Mouse (Mus musculus): ENCODE results near the gene Col15a1. TPM values are rescaled to one million over a fixed set of nuclear protein-coding genes. Genes with fewer than 3 reads are reported as not detected.
A peak's percentile ranks its signal among the peaks of the same experiment; 100 is the strongest.

Col15a1 gene
- total RNA-seq, 2 experiments from 2014 or later = 6.1 to 6.7 TPM

- DNase-seq (ENCODE audit: extremely low spot score in 1 of 2, low spot score in 2 of 2) = no peak
- no peak for TF ChIP-seq CTCF (IDR thresholded peaks at IDR 0.05)
- intact Hi-C loops (cut with DNase I) = no loop called here
- no peak overlapping the region for H3K4me3 ChIP-seq
- no peak overlapping the region for H3K27ac ChIP-seq
Measured at GRCm38 (mm10) chr4:47313710-47314410, 105.9 kb downstream of the Col15a1 start.

- TF ChIP-seq CTCF (IDR thresholded peaks at IDR 0.05) = no peak
- no peak overlapping the region for H3K4me3 ChIP-seq
- intact Hi-C loops (cut with DNase I) = no loop called here
- no peak overlapping the region for H3K27ac ChIP-seq
- DNase-seq (ENCODE audit: extremely low spot score in 1 of 2, low spot score in 2 of 2) = no peak
Measured at GRCm38 (mm10) chr4:47315458-47315857, 107.5 kb downstream of the Col15a1 start.

- intact Hi-C loops (cut with DNase I) = no loop called here
- no peak for TF ChIP-seq CTCF (IDR thresholded peaks at IDR 0.05)
- H3K4me3 ChIP-seq = no peak overlapping the region
- no peak for DNase-seq (ENCODE audit: extremely low spot score in 1 of 2, low spot score in 2 of 2)
- peak overlapping the region; percentile 40; the same call in 1 of the 2 replicates for H3K27ac ChIP-seq
Measured at GRCm38 (mm10) chr4:47316432-47316831, 108.5 kb downstream of the Col15a1 start.

GRCm38 (mm10) chr4:47319561-47320321, 111.8 kb downstream of the Col15a1 start:
- H3K4me3 ChIP-seq = no peak overlapping the region
- no peak for DNase-seq (ENCODE audit: extremely low spot score in 1 of 2, low spot score in 2 of 2)
- no peak for TF ChIP-seq CTCF (IDR thresholded peaks at IDR 0.05)
- H3K27ac ChIP-seq = no peak overlapping the region
- intact Hi-C loops (cut with DNase I) = no loop called here

- TF ChIP-seq CTCF (IDR thresholded peaks at IDR 0.05) = no peak
- no peak for DNase-seq (ENCODE audit: extremely low spot score in 1 of 2, low spot score in 2 of 2)
- no peak overlapping the region for H3K27ac ChIP-seq
- no peak overlapping the region for H3K4me3 ChIP-seq
- intact Hi-C loops (cut with DNase I) = no loop called here
Measured at GRCm38 (mm10) chr4:47322315-47322714, 114.4 kb downstream of the Col15a1 start.

DNA sequence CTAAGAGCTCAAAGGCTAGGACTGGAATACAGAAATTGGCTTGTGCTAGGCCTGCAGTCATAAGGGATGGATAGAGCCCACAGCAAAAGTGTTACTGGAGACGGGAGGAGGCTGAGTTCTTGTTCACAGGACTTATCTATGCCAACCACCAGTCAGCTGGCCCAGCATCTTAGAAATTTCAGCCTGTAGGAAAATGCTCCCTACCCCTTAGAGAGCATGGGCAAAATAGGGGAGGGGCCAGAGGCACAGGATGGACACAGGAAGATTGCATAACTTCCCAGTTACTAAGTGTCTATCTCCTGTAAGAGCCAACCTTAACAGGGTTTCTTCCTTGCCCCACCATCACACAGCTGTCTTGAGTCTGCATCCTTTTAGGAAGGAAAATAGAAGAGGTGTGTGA, 116.2 kb downstream of the Col15a1 start:
- Histone ChIP-seq H3K27ac (no peak overlapping the region), H3K4me3 (no peak overlapping the region)
- TF ChIP-seq CTCF (IDR thresholded peaks at IDR 0.05) = no peak
- intact Hi-C loops (cut with DNase I) = no loop called here
- DNase-seq (ENCODE audit: extremely low spot score in 1 of 2, low spot score in 2 of 2) = no peak

GRCm38 (mm10) chr4:47327782-47328181, 119.8 kb downstream of the Col15a1 start:
- intact Hi-C loops (cut with DNase I) = no loop called here
- DNase-seq (ENCODE audit: extremely low spot score in 1 of 2, low spot score in 2 of 2) = no peak
- no peak overlapping the region for H3K27ac ChIP-seq
- H3K4me3 ChIP-seq = no peak overlapping the region
- no peak for TF ChIP-seq CTCF (IDR thresholded peaks at IDR 0.05)

DNA sequence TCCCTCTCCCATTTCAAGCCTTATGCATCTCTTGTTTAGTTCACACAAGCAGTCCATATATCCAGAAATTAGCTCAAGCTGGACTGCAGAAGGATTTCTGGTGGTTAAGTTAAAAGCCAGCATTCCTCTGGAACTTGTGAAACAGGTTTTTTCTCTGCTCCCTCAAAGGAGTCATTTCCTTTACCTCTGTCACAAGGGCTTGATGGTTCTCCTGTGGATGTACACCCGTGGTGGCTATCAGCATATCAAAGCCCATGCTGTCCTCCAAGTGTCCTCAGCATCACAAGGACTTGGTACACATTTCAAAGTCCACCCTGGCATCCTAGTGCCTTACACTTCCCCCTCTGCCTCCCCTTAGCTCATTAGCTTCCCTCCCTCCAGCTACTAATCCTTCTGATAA, 121.3 kb downstream of the Col15a1 start:
- no peak overlapping the region for H3K27ac ChIP-seq
- DNase-seq (ENCODE audit: extremely low spot score in 1 of 2, low spot score in 2 of 2) = no peak
- TF ChIP-seq CTCF (IDR thresholded peaks at IDR 0.05) = no peak
- intact Hi-C loops (cut with DNase I) = no loop called here
- H3K4me3 ChIP-seq = no peak overlapping the region

GRCm38 (mm10) chr4:47330378-47331052, 122.6 kb downstream of the Col15a1 start:
- DNase-seq (ENCODE audit: extremely low spot score in 1 of 2, low spot score in 2 of 2) = no peak
- no peak for TF ChIP-seq CTCF (IDR thresholded peaks at IDR 0.05)
- no peak overlapping the region for H3K27ac ChIP-seq
- H3K4me3 ChIP-seq = no peak overlapping the region
- intact Hi-C loops (cut with DNase I) = no loop called here

DNA sequence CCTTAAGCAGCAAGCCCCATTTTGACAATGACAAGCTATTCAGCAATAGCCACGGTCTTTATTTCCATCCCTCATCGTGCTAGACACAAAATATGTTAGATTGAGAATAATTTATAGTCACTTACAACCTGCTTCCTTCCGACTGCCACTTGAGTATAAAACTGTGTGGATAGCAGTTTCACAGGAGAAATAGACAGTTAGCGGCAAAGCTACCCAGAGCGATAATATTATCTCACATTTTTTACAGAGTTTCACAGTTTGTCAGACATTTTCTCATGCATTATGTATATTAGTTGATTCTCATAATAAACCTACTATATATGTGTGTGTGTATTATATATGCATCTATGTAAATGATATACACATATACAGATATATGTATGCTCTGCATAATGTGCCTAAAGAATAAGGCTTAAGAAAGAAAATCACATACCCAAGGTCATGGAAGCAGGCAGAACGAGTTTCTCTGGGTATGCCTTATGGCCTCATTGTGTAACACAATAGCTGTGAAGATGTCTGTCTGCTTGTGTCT, 124.9 kb downstream of the Col15a1 start:
- no peak overlapping the region for H3K4me3 ChIP-seq
- no peak for TF ChIP-seq CTCF (IDR thresholded peaks at IDR 0.05)
- no peak for DNase-seq (ENCODE audit: extremely low spot score in 1 of 2, low spot score in 2 of 2)
- intact Hi-C loops (cut with DNase I) = no loop called here
- H3K27ac ChIP-seq = no peak overlapping the region

DNA sequence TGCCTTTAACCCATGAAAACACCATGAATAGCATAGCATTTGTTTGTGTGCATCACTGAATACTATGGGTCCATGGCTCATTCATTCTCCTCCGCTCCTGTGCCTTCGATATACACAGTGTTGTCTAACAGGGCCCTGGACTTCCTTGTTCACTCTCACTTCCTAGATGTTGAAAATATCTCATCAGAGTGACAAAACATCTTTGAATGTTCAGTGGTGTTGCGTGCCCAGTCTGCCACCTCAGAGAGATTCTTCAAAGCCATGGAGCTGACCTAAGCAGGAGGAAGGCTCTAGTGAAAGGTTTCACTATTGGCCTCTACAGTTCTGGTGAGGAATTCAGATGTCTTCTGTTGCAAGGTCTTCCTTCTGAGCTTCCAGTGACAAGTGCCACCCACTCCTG, 125.6 kb downstream of the Col15a1 start:
- TF ChIP-seq CTCF (IDR thresholded peaks at IDR 0.05) = no peak
- Histone ChIP-seq H3K27ac (no peak overlapping the region), H3K4me3 (no peak overlapping the region)
- DNase-seq (ENCODE audit: extremely low spot score in 1 of 2, low spot score in 2 of 2) = no peak
- intact Hi-C loops (cut with DNase I) = no loop called here
